Mouse (Mus musculus): ENCODE results near the gene Aim2.

Gene Aim2

DNA sequence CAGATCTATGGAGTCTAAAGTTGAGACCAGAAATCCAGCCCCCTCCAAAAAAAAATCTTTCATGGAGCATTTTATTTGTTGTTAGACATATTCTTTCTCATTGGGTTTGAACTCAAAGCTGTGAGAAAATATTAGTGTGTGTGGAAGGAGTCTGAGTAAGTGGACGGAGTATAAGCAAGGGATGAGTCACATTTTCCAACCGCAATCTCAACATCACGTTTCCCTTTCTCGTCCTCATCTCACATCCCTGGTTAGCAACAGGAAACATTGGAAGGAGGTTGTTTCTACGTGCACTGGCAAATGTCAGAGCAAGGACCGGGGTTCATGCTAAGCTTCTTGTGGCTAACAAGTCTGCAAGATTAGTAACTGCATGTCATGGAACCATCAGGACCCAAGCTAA is 41.1 kb downstream of the Aim2 start:
- DNase-seq, result no peak

DNA sequence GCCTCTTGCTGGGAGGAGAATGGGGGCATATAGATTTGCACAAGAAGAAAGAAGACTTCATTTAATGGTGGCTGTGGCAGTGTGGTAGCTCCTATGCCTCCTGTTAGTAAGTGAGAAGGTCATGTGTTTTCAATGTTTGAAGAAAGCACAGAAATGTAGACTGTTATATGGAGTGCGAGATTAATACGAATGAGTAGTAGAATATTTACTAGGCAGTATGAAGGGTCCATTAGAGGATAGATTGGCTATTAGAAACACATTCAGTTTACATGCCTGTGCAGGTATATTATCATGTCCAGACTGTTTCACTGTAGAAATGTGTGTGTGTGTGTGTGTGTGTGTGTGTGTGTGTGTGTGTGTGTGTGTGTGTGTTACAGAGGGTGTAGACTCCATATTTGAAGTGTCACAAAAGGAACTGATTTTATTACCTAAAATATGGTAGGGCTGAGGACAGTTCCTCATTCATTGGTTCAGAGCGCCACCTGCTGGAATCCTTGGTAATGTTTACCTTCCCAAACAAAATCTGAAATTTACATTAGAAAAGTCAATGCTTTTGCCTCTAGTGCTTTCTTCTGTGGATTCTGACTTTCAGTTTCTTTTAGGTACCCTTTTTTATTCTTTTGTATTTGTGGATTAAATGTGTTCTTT is 47.8 kb downstream of the Aim2 start:
- DNase-seq, result peak in 1 of 2 experiments; percentile 65

DNA sequence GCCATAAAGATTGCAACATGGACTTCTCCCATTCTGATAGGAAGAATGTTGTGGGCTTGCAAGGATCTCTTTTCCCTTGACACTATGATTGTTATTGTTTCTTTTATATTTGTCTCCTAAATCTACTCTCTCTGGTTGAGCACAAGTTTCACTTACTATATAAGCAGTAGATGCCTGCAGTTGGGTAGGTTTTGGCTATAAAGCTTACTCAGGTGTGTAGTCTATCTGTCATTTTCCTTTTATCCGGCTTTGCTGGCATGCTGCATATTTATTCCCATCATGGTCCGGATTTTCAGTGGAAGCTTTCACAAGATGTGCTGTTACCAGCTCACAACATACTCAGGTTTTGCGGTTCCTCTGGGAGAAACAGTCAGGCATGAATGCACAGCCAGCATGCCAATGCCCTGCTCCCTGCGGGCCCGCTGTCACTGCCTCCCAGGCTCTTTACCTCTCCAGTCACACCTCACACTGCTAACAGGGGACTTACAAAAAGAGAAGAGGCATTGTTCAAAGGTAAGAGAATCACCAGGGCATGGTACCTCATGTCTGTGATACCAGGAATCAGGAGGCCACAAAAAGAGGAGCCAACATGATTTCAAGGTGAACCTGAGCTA is 54.1 kb downstream of the Aim2 start:
- DNase-seq, result no peak

DNA sequence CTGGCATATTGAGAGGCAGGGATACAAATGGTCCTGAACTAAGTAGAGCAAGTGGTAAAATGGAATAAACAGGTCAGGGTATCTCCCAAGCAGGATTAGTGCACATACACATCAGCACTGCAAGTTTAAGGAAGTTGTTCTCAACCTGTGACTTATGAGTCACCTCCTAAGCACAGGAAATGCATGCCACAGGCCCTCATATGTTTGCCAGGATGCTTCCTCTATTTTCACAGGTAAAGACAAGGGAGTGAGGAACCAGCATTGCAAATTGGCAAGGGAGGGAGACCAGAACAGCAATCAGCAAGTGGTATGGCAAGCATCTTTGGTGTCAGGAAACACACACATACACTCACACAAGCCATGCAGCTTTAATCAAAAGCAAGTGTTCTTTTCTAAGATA is 58.4 kb downstream of the Aim2 start:
- no peak for DNase-seq

DNA sequence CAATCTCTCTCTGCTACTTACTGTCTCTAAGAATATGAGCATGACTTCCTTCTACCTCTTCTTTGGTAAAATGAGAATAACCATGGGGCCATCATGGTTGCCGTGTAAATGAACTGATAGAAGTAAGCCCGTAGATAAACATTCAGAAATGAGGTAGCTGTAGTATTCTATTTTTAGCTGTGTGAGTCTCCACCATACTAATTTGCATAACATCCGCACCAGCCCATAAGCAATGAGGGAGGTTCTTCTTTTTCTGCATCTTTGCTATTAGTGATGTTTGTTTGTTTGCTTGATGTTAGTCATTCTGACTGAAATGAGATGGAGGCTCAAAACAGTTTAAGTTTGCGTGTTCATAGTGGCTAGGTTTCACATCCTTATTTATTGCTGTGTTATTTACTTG is 61.2 kb downstream of the Aim2 start:
- DNase-seq, result no peak

DNA sequence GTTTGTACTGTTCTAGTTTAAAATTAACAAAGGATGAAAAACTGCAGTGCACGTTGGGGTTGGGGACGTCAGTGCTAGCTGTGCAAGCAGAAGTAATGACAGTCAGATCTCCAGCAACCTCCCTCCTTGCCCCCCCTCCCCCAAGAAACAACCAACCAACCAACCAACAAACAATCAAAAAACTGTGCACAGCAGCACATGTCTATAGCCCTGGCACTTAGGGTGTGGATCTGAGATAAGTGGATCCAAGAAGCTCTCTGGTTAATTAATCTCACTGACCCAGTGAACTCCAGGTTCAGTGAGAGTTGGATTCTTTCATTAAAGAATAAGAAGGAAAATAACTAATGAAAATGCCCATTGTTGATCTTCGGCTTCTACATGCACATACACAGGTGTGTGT is 64.0 kb downstream of the Aim2 start:
- DNase-seq, result no peak

DNA sequence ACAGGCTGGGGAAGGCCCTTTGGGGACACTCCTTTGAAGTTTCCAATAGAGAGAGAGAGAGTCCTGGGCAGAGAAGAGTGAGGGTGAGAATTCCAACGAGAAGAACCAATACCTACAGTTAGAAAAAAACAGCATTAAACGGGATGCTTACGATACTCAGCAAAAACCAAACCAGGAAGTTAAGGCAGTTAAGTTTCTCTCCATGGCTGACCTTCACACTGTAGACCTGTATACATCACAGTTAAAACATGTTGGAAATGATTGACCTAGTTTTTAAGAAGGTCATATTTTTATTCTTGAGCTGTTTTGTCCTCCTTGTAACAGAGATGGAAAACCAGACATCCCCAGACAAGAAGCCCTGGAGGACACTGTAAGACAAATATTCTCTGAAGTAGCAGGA is 67.8 kb downstream of the Aim2 start:
- no peak for DNase-seq

DNA sequence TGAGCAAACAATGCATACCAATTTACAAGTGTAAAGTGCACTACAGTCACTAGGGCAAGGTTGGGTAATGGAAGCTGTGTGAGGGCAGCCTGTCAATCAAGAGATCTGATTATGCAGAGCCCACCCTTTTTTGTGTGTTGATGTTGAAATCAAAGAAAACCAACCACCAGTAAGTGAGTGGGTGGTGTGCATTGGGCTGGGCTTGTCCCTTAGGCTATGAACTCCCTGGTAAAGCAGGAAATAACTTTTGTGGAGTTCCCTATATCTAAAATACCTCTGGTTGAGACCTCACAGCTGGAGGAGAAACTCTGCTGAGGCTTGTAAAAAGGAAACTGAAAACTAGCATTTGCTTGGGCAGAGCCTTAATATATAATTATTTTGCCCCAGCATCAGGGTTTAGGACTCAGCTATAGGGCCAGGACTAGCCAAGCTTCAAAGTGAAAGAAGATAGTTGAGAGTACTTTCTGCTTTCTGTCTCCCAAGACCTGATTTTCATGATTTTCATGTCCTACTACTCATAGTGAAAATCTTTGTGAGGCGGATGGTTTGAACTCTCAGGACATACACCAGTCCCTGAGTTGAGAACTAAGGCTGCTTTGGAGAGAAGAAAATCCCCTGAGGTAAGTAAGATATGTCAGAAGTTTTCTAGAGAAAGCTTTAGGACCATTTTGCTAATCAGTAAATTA is 68.4 kb downstream of the Aim2 start:
- DNase-seq, result peak in 1 of 2 experiments; percentile 12

DNA sequence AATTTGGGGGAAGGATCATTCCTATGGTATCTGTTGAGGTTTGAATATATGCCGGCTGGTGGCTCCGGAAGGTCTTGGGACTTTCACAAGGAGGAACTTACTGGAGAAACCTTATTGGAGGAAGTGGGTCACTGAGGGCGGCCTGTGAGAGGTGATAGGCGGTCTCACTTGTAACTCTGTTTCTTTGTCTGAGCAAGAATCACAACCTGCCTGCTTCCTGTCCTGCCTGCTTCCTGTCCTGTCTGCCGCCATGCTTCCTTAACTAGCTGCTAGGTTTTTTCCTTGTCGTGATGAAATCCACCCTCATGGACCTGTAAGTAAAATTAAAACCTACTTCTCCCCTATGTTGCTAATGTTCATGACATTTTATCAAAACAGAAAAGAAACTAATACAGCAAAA is 69.7 kb downstream of the Aim2 start:
- DNase-seq, result peak; percentile 47 to 50

DNA sequence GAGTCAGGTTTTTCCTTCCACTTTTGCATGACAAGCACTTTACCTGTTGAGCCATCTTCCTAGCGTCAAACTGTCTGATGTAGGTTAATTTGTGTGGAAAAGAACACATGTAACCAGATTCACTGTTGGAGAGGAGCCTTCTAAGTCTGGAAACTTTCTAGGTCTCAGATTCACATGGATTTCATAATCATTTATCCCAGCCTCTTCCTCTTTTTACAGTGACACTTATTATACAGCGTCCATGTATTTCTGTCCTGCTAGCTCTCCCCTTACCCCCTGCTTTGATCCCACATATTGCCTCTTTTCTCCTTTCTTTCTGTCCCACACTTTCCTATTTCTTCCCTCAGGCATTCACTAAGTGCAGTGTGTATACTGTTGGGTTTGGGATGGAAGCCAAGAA is 75.7 kb downstream of the Aim2 start:
- no peak for DNase-seq

DNA sequence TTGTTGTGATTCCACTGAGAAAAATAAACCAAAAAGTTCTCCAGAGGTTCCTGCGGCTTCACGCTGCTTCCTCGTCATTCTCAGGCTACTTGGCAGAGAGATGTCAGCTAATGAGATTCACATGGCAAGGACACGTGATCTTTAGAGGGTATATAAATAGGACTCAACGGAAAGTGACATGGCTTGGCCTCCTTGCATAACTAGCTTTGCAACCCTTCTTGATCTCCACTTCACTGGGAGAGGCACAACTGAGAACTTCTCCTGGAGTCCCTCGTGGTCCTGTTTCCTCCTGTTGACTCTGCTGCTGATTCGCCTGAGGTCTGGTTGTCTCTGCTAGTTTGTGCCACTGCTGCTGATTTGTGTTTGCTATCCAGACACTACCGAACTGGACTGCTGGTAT is 76.7 kb downstream of the Aim2 start:
- DNase-seq, result peak in 1 of 2 experiments; percentile 12

DNA sequence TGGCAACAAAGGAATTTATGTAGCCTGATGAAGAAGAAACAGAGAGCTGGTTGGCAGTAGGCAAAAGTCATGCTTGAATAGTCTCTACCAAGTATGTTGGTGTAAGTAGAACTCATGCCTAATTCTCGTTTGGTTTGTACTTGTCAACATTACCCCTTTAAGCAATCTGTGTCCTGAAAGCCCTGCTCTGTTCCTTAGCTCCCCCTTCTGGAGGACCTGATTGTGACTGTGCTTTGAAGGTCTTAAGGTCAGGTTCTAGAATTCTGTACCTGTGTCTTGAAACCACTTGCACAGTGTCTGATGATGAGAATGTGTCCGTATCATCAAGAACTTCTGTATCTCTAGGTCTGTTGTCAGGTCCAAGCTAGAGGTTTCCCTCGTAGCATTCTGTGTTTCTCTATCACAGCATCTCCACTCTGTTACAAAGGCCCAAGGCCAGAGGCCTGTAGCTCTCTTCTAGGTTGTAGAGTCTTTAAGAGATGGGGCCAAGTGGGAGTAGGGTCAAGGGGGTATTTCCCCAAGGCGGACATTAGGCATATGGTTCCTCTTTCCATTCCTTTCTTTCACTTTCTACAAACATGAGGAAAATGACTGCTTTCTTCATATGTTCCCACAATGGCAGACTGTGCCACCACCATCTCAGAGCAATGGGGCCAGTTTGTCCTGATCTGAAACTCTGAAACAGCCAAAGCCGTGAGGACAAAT is 79.5 kb downstream of the Aim2 start:
- DNase-seq, result no peak

DNA sequence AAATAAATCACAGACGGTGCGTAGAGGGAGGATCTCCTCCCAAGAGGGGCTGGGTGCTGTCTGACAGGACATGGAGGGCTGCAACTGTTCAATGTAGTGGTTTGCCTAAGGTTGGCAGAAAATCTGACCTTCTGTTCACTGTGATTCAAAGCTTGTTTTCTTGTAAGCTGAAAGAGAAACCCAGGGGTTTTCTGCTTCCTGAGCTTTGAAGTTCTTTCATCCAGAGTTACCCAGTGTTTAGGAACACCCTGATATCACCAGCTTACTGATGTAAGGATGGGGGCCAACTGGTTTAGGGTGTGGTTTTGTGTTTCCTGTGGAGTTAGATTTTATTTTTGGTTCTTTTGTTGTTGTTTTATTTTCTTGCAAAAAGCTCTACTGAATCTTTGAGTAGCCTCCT is 81.7 kb downstream of the Aim2 start:
- DNase-seq, result no peak

DNA sequence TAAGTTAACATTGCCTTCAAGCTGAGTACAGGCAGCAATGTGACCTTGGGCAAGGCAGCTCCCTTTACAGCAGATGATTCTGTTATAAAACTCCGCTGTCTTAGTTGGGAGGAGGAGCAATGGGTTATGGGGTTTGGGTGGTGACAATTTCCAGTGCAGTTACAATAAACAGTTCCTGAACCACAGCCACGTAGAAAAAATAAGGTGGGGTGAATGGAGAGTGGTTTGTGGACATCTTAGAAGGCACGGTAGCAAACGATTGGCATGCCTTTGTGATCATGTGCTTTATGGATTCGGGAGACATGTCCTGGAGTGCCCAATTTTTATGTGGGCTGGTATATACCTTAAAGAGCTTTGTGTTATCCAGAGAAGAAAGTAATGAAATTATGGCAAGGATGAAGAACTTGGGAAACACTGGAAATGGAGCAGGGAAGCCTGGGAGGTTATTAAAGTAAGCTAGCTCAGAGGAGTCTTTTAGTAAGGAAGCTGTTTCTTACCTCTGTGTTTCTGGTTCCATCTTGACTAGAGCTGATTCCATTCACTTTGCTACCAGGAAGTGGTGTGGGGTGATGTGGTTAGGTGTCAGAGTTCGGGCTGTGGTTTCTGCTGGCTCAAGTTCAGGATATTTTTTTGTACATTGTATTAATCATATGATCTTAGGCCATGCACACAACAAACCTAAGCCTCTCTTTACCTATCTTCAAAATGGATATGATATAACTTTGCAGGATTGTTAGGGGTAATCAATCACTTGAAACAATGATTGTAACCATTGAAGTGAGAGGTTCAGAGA is 86.7 kb downstream of the Aim2 start:
- no peak for DNase-seq

DNA sequence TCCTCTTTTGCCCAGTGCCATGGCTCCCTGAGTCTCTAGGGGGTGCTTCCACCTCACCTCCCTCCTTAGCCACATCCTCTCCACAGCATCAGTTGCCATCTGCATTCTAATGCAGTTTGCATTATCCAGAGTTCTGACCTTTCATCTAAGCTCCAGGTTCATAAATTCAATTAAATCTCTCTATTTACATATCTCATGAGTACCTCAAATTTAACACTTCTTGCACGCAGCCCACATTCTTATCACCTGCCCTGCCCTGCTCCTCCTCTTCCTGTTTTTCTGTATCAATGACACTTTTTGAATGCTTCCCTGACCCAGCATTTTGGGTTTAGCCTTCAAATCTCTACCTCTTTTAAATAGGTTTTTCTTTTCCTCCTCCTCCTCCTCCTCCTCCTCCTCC is 90.0 kb downstream of the Aim2 start:
- DNase-seq, result no peak

DNA sequence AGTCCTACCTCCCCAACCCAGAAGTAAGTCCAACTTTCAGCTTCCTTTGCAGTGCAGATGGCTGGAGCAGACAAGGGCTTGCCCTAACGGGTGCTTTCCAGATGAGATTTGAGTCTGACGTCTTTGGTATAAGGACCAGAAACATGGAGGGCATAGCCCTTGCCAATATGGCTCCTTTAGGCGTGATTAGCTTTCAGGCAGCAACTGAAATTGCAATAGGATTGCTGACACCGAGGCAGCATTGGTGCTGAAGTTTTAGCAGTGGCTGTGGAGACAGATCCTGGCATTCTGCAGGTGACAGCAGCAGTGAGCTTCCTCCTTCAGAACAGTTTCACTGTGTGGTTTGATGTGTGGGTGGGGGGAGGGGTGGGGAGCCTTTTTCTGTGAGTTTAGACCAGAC is 90.5 kb downstream of the Aim2 start:
- DNase-seq, result no peak

DNA sequence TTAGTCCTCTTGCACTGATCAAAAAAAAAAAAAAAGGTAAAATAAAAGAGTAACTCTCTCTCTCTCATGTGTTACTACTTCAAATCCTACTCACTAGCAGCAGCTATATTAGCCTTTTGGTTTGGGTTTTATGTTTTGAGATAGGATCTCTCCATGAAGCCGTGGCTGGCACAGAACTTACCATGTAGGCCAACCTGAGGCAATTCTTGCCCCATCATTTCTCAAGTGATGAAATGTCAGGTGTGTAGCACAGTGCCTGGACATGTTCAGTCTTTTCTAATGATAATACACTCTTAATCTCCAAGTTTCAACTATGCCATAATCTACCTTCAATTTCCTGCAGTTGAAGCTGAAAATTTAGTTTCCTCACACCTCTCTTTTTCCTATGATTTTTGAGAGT is 92.4 kb downstream of the Aim2 start:
- no peak for DNase-seq

DNA sequence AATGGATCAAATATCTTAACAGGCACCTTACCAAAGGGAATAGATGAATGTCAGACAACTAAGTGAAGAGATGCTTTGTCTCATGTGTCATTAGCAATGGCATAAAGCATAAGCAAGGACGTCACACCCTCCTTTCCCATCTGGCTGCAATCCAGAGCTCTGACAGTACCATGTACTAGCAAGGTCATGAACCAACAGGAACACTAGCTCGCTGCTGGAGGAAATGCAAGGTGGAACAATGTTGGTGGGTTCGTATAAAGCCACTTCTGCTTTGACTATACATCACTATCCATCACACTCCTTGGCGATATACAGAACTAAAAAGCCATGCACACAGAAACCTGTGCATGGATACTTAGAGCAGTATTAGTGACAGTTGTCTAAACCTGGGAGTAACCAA is 96.4 kb downstream of the Aim2 start:
- DNase-seq, result no peak

DNA sequence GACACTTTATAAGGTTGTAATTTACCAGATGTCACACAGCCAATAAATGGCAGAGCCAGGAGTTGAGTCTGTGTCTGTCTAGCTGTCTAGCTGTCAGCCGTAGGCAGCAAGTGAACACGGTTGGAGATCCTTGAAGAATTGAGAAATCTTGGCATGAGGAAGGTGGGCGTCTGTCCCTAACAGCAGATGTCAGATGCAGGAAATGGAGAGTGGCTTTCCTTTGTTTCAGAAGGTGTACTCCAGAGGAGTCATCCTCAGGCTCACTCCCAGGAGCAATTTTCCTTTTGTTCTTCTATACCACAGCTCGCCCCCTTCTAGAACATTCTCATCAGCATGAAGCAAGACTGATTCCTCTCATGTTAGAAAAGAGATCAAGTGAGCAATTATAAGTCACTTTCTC is 99.9 kb downstream of the Aim2 start:
- no peak for DNase-seq

DNA sequence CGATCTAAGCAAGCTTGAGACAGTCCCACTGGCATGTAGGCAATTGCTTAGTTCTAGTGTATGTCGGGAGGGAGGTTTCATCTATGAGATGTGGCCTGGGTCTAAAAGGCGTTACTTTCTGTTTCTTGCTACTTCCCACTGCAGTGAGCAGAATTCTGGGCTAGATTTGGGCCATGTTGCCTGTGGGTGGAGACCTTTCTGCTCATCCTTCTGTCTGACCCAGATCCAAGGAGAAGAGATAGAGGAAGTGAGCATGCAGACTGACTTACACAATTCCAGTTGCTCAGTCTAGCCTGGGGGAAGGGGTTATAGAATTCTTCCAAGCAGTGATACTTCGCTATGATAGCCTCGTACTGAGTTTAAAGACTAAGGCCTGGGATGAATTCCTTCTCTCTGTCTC is 101.0 kb downstream of the Aim2 start:
- no peak for DNase-seq

DNA sequence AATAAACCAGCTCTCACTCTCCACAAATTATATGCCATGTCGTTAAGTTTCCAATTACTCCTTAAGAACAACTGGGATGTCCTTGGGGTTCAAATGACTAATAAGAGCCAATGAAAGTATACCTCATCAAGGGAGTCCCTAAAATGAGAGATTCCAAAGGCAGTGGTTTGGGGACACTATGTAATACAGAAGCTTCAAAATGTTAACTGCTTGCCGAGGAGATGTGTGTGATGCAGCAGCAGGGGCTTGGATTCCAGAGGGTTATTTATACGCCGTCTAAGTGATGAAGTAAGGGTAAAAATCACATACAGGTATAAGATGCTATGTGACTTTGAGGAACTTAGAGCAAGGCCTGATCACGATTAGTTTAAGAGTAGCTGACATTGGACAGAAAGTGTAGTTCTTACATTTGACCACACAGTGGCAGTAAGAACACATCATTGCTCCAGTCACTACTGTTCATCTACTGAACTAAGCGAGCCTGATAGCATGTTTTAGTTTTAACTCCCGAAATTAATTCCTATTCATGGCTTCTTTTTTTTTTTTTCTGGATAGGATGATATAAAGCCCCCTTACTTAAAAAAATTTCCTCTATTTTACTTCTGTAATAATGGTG is 105.6 kb downstream of the Aim2 start:
- peak in 1 of 2 experiments; percentile 22 for DNase-seq

DNA sequence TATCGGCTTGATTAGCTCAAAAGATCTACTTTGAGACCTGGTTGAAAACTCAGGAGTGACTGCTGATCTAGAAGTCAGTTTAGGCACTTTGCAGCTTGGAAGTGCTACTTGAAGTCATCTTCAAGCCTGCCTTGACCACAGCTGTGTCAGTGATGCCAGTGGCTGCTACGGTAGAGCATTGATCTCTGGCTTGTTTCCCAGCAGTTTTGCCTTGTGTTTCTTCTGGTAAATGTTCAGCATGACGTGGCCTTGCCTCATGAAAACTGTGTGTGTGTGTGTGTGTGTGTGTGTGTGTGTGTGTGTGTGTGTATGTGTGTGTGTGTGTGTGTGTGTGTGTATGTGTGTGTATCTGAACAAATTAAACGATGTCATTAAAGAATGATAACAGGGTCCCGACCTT is 106.1 kb downstream of the Aim2 start:
- no peak for DNase-seq

Measured in lung, postnatal 4 days (tissue).